Mouse (Mus musculus): ENCODE measurements around the gene Podxl2. TPM values are rescaled to one million over a fixed set of nuclear protein-coding genes. Genes with fewer than 3 reads are reported as not detected.

Podxl2 gene
- polyA plus RNA-seq, 1 experiment from 2014 or later: 50.8 TPM

DNA sequence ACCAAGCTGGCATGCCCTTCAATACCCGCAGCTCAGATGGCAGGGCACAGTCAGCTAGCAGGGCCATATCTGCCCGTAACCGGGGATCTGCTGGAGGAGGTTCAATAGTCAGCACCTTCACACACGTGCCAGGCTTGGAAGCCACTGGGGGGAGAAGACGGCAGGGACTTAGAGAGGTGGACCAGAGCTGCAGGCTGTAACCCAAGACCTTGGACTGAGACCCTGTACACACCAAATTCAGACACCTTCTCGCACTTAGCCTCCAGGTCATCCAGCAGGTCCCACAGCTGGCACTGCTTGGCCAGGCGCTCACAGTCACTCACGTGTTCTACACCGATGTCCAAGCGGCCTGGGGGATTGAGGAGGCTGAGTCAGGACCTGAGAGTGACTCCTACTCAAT is 36.2 kb downstream of the Podxl2 start:
- H3K4me3 ChIP-seq: no peak overlapping the region
- H3K4me1 ChIP-seq (replicated peaks): peaks cover 27% of the 10 kb centered on the region
- H3K36me3 ChIP-seq: peaks cover 44% of the 10 kb centered on the region
- no peak overlapping the region for H3K4me2 ChIP-seq
- no peak overlapping the region for H3K27ac ChIP-seq (ENCODE audit: poor library complexity, severe bottlenecking)
- no peak for ATAC-seq (ENCODE audit: insufficient number of reproducible peaks, low FRiP score)
- 86% methylated on average over 10 of the region's 10 CpGs for WGBS
- no peaks in the 10 kb centered on the region for H3K27me3 ChIP-seq (replicated peaks)
- no peak overlapping the region for H3K9ac ChIP-seq
- no peaks in the 10 kb centered on the region for H3K9me3 ChIP-seq (replicated peaks)

- no peak overlapping the region for H3K4me3 ChIP-seq
- no peak overlapping the region for H3K4me2 ChIP-seq
- no peak overlapping the region for H3K27ac ChIP-seq (ENCODE audit: poor library complexity, severe bottlenecking)
- H3K9me3 ChIP-seq (replicated peaks): no peaks in the 10 kb centered on the region
- no peak for ATAC-seq (ENCODE audit: insufficient number of reproducible peaks, low FRiP score)
- H3K27me3 ChIP-seq (replicated peaks): no peaks in the 10 kb centered on the region
- 87% methylated on average over 12 of the region's 12 CpGs for WGBS
- peaks cover 44% of the 10 kb centered on the region for H3K36me3 ChIP-seq
- H3K9ac ChIP-seq: no peak overlapping the region
- H3K4me1 ChIP-seq (replicated peaks): peaks cover 24% of the 10 kb centered on the region
These were observed 36.8 kb downstream of the Podxl2 start for GRCm38 (mm10) chr6:88837999-88838398.

- no peak overlapping the region for H3K9ac ChIP-seq
- no peaks in the 10 kb centered on the region for H3K9me3 ChIP-seq (replicated peaks)
- H3K4me2 ChIP-seq: no peak overlapping the region
- H3K27ac ChIP-seq (ENCODE audit: poor library complexity, severe bottlenecking): no peak overlapping the region
- WGBS: 88% methylated on average over 28 of the region's 28 CpGs
- no peak overlapping the region for H3K4me3 ChIP-seq
- H3K36me3 ChIP-seq: peaks cover 44% of the 10 kb centered on the region
- H3K4me1 ChIP-seq (replicated peaks): peaks cover 28% of the 10 kb centered on the region
- no peak for ATAC-seq (ENCODE audit: insufficient number of reproducible peaks, low FRiP score)
- no peaks in the 10 kb centered on the region for H3K27me3 ChIP-seq (replicated peaks)
These were observed 38.5 kb downstream of the Podxl2 start for GRCm38 (mm10) chr6:88836178-88836819.

GRCm38 (mm10) chr6:88835047-88835446 is 39.8 kb downstream of the Podxl2 start:
- ATAC-seq (ENCODE audit: insufficient number of reproducible peaks, low FRiP score): peak; percentile 72
- peaks cover 44% of the 10 kb centered on the region for H3K36me3 ChIP-seq
- H3K27ac ChIP-seq (ENCODE audit: poor library complexity, severe bottlenecking): peak overlapping the region; percentile 13; the same call in 1 of the 2 replicates
- H3K4me2 ChIP-seq: no peak overlapping the region
- no peaks in the 10 kb centered on the region for H3K9me3 ChIP-seq (replicated peaks)
- H3K4me3 ChIP-seq: no peak overlapping the region
- H3K27me3 ChIP-seq (replicated peaks): no peaks in the 10 kb centered on the region
- H3K4me1 ChIP-seq (replicated peaks): peaks cover 17% of the 10 kb centered on the region
- H3K9ac ChIP-seq: no peak overlapping the region
- 69% methylated on average over 5 of the region's 5 CpGs for WGBS

GRCm38 (mm10) chr6:88833340-88834140 is 41.3 kb downstream of the Podxl2 start:
- Histone ChIP-seq H3K27me3 (replicated peaks) (no peaks in the 10 kb centered on the region), H3K9ac (0 out of 2 replicates have a peak overlapping the region, but pooled peaks have one; percentile 22), H3K4me3 (no peak overlapping the region), H3K27ac (ENCODE audit: poor library complexity, severe bottlenecking) (peak overlapping the region; percentile 59), H3K9me3 (replicated peaks) (no peaks in the 10 kb centered on the region), H3K4me2 (0 out of 2 replicates have a peak overlapping the region, but pooled peaks have one; percentile 2), H3K36me3 (peaks cover 33% of the 10 kb centered on the region), H3K4me1 (replicated peaks) (peaks cover 17% of the 10 kb centered on the region)
- ATAC-seq (ENCODE audit: insufficient number of reproducible peaks, low FRiP score): no peak
- WGBS: 68% methylated on average over 5 of the region's 5 CpGs

GRCm38 (mm10) chr6:88832663-88833062 is 42.2 kb downstream of the Podxl2 start:
- 80% methylated on average over 5 of the region's 5 CpGs for WGBS
- H3K36me3 ChIP-seq: peaks cover 24% of the 10 kb centered on the region
- H3K4me1 ChIP-seq (replicated peaks): peaks cover 17% of the 10 kb centered on the region
- no peak; the same call in 1 of the 2 replicates for ATAC-seq (ENCODE audit: insufficient number of reproducible peaks, low FRiP score)
- H3K4me2 ChIP-seq: no peak overlapping the region
- H3K4me3 ChIP-seq: no peak overlapping the region
- H3K27ac ChIP-seq (ENCODE audit: poor library complexity, severe bottlenecking): 0 out of 2 replicates have a peak overlapping the region, but pooled peaks have one; percentile 35
- no peaks in the 10 kb centered on the region for H3K9me3 ChIP-seq (replicated peaks)
- H3K27me3 ChIP-seq (replicated peaks): no peaks in the 10 kb centered on the region
- no peak overlapping the region for H3K9ac ChIP-seq

- Histone ChIP-seq H3K27me3 (replicated peaks) (no peaks in the 10 kb centered on the region), H3K4me1 (replicated peaks) (peaks cover 26% of the 10 kb centered on the region), H3K4me2 (no peak overlapping the region), H3K9me3 (replicated peaks) (no peaks in the 10 kb centered on the region), H3K9ac (no peak overlapping the region), H3K4me3 (no peak overlapping the region), H3K27ac (ENCODE audit: poor library complexity, severe bottlenecking) (no peak overlapping the region), H3K36me3 (peaks cover 14% of the 10 kb centered on the region)
- ATAC-seq (ENCODE audit: insufficient number of reproducible peaks, low FRiP score): no peak
- WGBS: 29% methylated on average over 8 of the region's 8 CpGs
These were observed 43.4 kb downstream of the Podxl2 start for GRCm38 (mm10) chr6:88831456-88831855.

DNA sequence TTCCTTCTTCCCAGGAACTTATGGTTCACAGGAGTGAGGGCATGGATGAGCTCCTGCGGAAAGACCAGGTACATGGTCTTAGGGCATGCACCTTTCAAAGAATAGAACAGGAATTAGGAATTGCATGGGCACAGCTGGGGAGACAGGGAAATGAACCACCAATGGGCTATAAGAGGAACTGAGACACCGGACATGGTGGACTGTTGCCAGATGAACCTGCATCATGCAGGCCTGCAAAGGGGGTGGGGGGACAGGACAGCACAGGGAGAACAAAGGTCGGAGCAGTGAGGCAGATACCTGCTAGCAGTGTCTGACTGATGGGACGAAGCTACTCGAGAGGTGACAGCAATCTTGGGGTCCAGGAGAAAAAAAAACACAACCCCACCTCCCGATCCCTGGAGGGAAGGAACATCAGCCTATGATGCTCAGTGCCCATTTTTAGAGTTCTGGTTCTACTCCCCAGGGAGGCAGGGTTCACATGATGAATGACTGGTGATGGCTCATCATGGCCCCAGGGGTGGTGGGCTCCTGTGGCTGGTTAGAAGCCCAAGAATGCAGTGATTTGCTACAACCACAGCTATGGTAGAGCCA is 44.6 kb downstream of the Podxl2 start:
- H3K4me2 ChIP-seq: no peak overlapping the region
- no peak for ATAC-seq (ENCODE audit: insufficient number of reproducible peaks, low FRiP score)
- no peak overlapping the region for H3K4me3 ChIP-seq
- peaks cover 2% of the 10 kb centered on the region for H3K36me3 ChIP-seq
- WGBS: 77% methylated on average over 6 of the region's 6 CpGs
- H3K4me1 ChIP-seq (replicated peaks): peaks cover 30% of the 10 kb centered on the region
- H3K27ac ChIP-seq (ENCODE audit: poor library complexity, severe bottlenecking): no peak overlapping the region
- H3K27me3 ChIP-seq (replicated peaks): no peaks in the 10 kb centered on the region
- H3K9ac ChIP-seq: no peak overlapping the region
- no peaks in the 10 kb centered on the region for H3K9me3 ChIP-seq (replicated peaks)

DNA sequence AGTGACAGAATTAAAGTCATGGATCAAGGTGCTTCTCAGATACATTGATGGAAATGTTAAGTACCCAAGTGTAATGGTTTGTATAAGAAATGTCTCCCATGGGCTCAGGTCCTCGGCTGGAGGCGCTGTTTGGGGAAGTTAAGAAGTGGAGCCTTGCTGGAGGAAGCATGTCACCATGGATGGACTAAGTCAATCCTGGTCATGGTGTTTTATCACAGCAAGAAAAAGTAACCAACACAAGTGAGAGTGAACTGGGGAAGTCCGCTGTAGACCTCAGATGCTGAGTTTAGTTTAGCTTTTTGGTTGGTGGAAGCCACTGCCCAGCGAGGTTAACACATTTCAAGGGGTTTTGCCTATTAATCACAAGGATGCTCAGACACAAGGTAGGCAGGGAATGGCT is 45.3 kb downstream of the Podxl2 start:
- H3K4me3 ChIP-seq: no peak overlapping the region
- H3K4me1 ChIP-seq (replicated peaks): peaks cover 30% of the 10 kb centered on the region
- no peak overlapping the region for H3K27ac ChIP-seq (ENCODE audit: poor library complexity, severe bottlenecking)
- ATAC-seq (ENCODE audit: insufficient number of reproducible peaks, low FRiP score): no peak
- H3K9ac ChIP-seq: no peak overlapping the region
- no peaks in the 10 kb centered on the region for H3K9me3 ChIP-seq (replicated peaks)
- no peaks in the 10 kb centered on the region for H3K27me3 ChIP-seq (replicated peaks)
- H3K36me3 ChIP-seq: no peaks in the 10 kb centered on the region
- WGBS: 74% methylated on average over 4 of the region's 4 CpGs
- no peak overlapping the region for H3K4me2 ChIP-seq

GRCm38 (mm10) chr6:88828206-88829009 is 46.4 kb downstream of the Podxl2 start:
- no peaks in the 10 kb centered on the region for H3K36me3 ChIP-seq
- H3K27ac ChIP-seq (ENCODE audit: poor library complexity, severe bottlenecking): no peak overlapping the region
- peaks cover 5% of the 10 kb centered on the region; the same call in 1 of the 2 replicates for H3K27me3 ChIP-seq (replicated peaks)
- H3K9ac ChIP-seq: no peak overlapping the region
- WGBS: 73% methylated on average over 15 of the region's 15 CpGs
- no peak overlapping the region for H3K4me2 ChIP-seq
- no peak overlapping the region for H3K4me3 ChIP-seq
- no peak for ATAC-seq (ENCODE audit: insufficient number of reproducible peaks, low FRiP score)
- H3K9me3 ChIP-seq (replicated peaks): no peaks in the 10 kb centered on the region
- peaks cover 21% of the 10 kb centered on the region for H3K4me1 ChIP-seq (replicated peaks)
